Mouse (Mus musculus) hindbrain, embryonic 13.5 days (tissue): ENCODE measurements around the gene Krt18. TPM values are rescaled to one million over a fixed set of nuclear protein-coding genes. Genes with fewer than 3 reads are reported as not detected.

Experiments used
- ATAC-seq: fragments of 200-750 bp; cut with Nextera tagmentation; 2 replicates; pipeline ENCODE4 v1.8.0; 2017; ENCODE audit warnings: moderate TSS enrichment; ENCODE audit not compliant: low FRiP score
- H3K27ac ChIP-seq: fragments of 300-500 bp; sonication (generic); 2 replicates; pipeline ENCODE4 v1.5.1; 2015; ENCODE audit warnings: inconsistent platforms, mild to moderate bottlenecking, moderate library complexity
- H3K27me3 ChIP-seq: fragments of 300-500 bp; sonication (generic); 2 replicates; pipeline ENCODE4 v1.6.1; 2015; ENCODE audit warnings: mild to moderate bottlenecking, inconsistent platforms
- H3K36me3 ChIP-seq: fragments of 300-500 bp; sonication (generic); 2 replicates; pipeline ENCODE4 v1.6.1; 2015; ENCODE audit warnings: mild to moderate bottlenecking, inconsistent platforms
- H3K4me1 ChIP-seq: fragments of 300-500 bp; sonication (generic); replicated peaks from 2 replicates; pipeline ENCODE4 v1.6.1; 2015; ENCODE audit warnings: inconsistent platforms
- H3K4me2 ChIP-seq: fragments of 300-500 bp; sonication (generic); 2 replicates; pipeline ENCODE4 v1.6.1; 2015; ENCODE audit warnings: inconsistent platforms, mild to moderate bottlenecking, moderate library complexity
- H3K4me3 ChIP-seq: fragments of 300-500 bp; sonication (generic); 2 replicates; pipeline ENCODE4 v1.5.1; 2015; ENCODE audit warnings: mild to moderate bottlenecking, inconsistent platforms
- H3K9ac ChIP-seq: fragments of 300-500 bp; sonication (generic); 2 replicates; pipeline ENCODE4 v1.6.1; 2015; ENCODE audit warnings: mild to moderate bottlenecking, inconsistent platforms
- H3K9me3 ChIP-seq: fragments of 300-500 bp; sonication (generic); 2 replicates; pipeline ENCODE4 v1.6.1; 2016; ENCODE audit warnings: inconsistent platforms
- WGBS: fragments of 180-500 bp; shearing (Covaris S2); methylation state at CpG from one replicate; pipeline ENCODE4 v1.1.7; 2015; 5-methylcytosine and 5-hydroxymethylcytosine counted together
- polyA plus RNA-seq: library from polyadenylated mRNA; unstranded; fragments of >200 nt; fragmentation: Nextera tagmentation; extraction: Ambion mirVana; gene quantifications from 2 replicates; pipeline ENCODE4 v1.2.1, GENCODE M21; 2015

Gene Krt18
- polyA plus RNA-seq, 1 experiment from 2014 or later, result 14.2 TPM

- Histone ChIP-seq H3K27ac (no peak overlapping the region), H3K36me3 (no peaks in the 10 kb centered on the region), H3K4me3 (no peak overlapping the region), H3K9ac (no peak overlapping the region), H3K27me3 (no peaks in the 10 kb centered on the region), H3K4me2 (no peak overlapping the region), H3K4me1 (peaks cover 9% of the 10 kb centered on the region), H3K9me3 (no peaks in the 10 kb centered on the region)
- ATAC-seq, result no peak
- WGBS, result 43% methylated on average over 3 of the region's 3 CpGs
These were observed 11.9 kb upstream of the Krt18 start for GRCm38 (mm10) chr15:102016096-102016495.

- H3K27ac ChIP-seq, result no peak overlapping the region
- 20% methylated on average over 7 of the region's 7 CpGs for WGBS
- H3K4me3 ChIP-seq, result no peak overlapping the region
- ATAC-seq, result no peak
- no peak overlapping the region for H3K4me2 ChIP-seq
- peaks cover 9% of the 10 kb centered on the region for H3K4me1 ChIP-seq
- no peaks in the 10 kb centered on the region for H3K9me3 ChIP-seq
- H3K27me3 ChIP-seq, result no peaks in the 10 kb centered on the region
- no peak overlapping the region for H3K9ac ChIP-seq
- H3K36me3 ChIP-seq, result no peaks in the 10 kb centered on the region
These were observed 11.2 kb upstream of the Krt18 start for GRCm38 (mm10) chr15:102016787-102017186.

- Histone ChIP-seq H3K9ac (no peak overlapping the region), H3K27ac (no peak overlapping the region), H3K9me3 (no peaks in the 10 kb centered on the region), H3K4me2 (no peak overlapping the region), H3K36me3 (no peaks in the 10 kb centered on the region), H3K4me1 (peaks cover 12% of the 10 kb centered on the region), H3K27me3 (no peaks in the 10 kb centered on the region), H3K4me3 (no peak overlapping the region)
- WGBS, result 34% methylated on average over 7 of the region's 7 CpGs
- ATAC-seq, result no peak
These were observed 10.0 kb upstream of the Krt18 start for GRCm38 (mm10) chr15:102017918-102018463.

GRCm38 (mm10) chr15:102022481-102022880, 5.5 kb upstream of the Krt18 start:
- H3K9ac ChIP-seq, result no peak overlapping the region
- no peaks in the 10 kb centered on the region for H3K36me3 ChIP-seq
- no peak overlapping the region for H3K4me3 ChIP-seq
- peaks cover 18% of the 10 kb centered on the region for H3K4me1 ChIP-seq
- H3K27me3 ChIP-seq, result peaks cover 41% of the 10 kb centered on the region
- no peak overlapping the region for H3K27ac ChIP-seq
- H3K4me2 ChIP-seq, result no peak overlapping the region
- WGBS, result 24% methylated on average over 8 of the region's 8 CpGs
- ATAC-seq, result no peak
- no peaks in the 10 kb centered on the region for H3K9me3 ChIP-seq

GRCm38 (mm10) chr15:102023888-102024287, 4.1 kb upstream of the Krt18 start:
- no peak overlapping the region for H3K4me2 ChIP-seq

GRCm38 (mm10) chr15:102025136-102025872, 2.7 kb upstream of the Krt18 start:
- H3K4me3 ChIP-seq, result no peak overlapping the region
- peaks cover 26% of the 10 kb centered on the region for H3K4me1 ChIP-seq
- H3K36me3 ChIP-seq, result no peaks in the 10 kb centered on the region
- H3K27me3 ChIP-seq, result peaks cover 69% of the 10 kb centered on the region
- no peak for ATAC-seq
- H3K27ac ChIP-seq, result no peak overlapping the region
- H3K9ac ChIP-seq, result peak overlapping the region; percentile 39; the same call in 1 of the 2 replicates
- WGBS, result 7% methylated on average over 22 of the region's 22 CpGs
- H3K9me3 ChIP-seq, result no peaks in the 10 kb centered on the region
- peak overlapping the region; percentile 31 for H3K4me2 ChIP-seq

More at GRCm38 (mm10) chr15:102023888-102024287, 4.1 kb upstream of the Krt18 start:
- H3K36me3 ChIP-seq, result no peaks in the 10 kb centered on the region
- ATAC-seq, result no peak
- H3K4me1 ChIP-seq, result peaks cover 26% of the 10 kb centered on the region
- H3K9me3 ChIP-seq, result no peaks in the 10 kb centered on the region
- H3K9ac ChIP-seq, result no peak overlapping the region
- whole genome bisulfite sequencing, result 75% methylated on average over 8 of the region's 8 CpGs
- peaks cover 55% of the 10 kb centered on the region for H3K27me3 ChIP-seq
- H3K27ac ChIP-seq, result no peak overlapping the region
- H3K4me3 ChIP-seq, result no peak overlapping the region

- peaks cover 74% of the 10 kb centered on the region for H3K27me3 ChIP-seq
- 9% methylated on average over 12 of the region's 12 CpGs for WGBS
- 0 out of 2 replicates have a peak overlapping the region, but pooled peaks have one; percentile 13 for H3K4me2 ChIP-seq
- no peak overlapping the region for H3K4me3 ChIP-seq
- H3K4me1 ChIP-seq, result peaks cover 26% of the 10 kb centered on the region
- no peak for ATAC-seq
- no peaks in the 10 kb centered on the region for H3K36me3 ChIP-seq
- no peaks in the 10 kb centered on the region for H3K9me3 ChIP-seq
- no peak overlapping the region for H3K9ac ChIP-seq
- H3K27ac ChIP-seq, result no peak overlapping the region
These were observed 1.6 kb upstream of the Krt18 start for GRCm38 (mm10) chr15:102026430-102026829.

GRCm38 (mm10) chr15:102034121-102035053, 6.4 kb downstream of the Krt18 start:
- Histone ChIP-seq H3K27ac (no peak overlapping the region), H3K4me3 (no peak overlapping the region), H3K4me2 (no peak overlapping the region), H3K9ac (no peak overlapping the region), H3K36me3 (no peaks in the 10 kb centered on the region), H3K4me1 (no peaks in the 10 kb centered on the region), H3K27me3 (peaks cover 15% of the 10 kb centered on the region), H3K9me3 (no peaks in the 10 kb centered on the region)
- WGBS, result 76% methylated on average over 16 of the region's 16 CpGs
- ATAC-seq, result no peak

- H3K4me3 ChIP-seq, result no peak overlapping the region
- 80% methylated on average over 4 of the region's 4 CpGs for WGBS
- no peak overlapping the region for H3K4me2 ChIP-seq
- no peak for ATAC-seq
- no peaks in the 10 kb centered on the region for H3K36me3 ChIP-seq
- H3K27me3 ChIP-seq, result no peaks in the 10 kb centered on the region
- H3K27ac ChIP-seq, result no peak overlapping the region
- no peak overlapping the region for H3K9ac ChIP-seq
- H3K4me1 ChIP-seq, result no peaks in the 10 kb centered on the region
- H3K9me3 ChIP-seq, result no peaks in the 10 kb centered on the region
These were observed 12.3 kb downstream of the Krt18 start for GRCm38 (mm10) chr15:102040277-102040676.

GRCm38 (mm10) chr15:102041951-102042350, 14.0 kb downstream of the Krt18 start:
- Histone ChIP-seq H3K27me3 (no peaks in the 10 kb centered on the region), H3K27ac (no peak overlapping the region), H3K9ac (no peak overlapping the region), H3K9me3 (no peaks in the 10 kb centered on the region), H3K4me2 (no peak overlapping the region), H3K4me1 (no peaks in the 10 kb centered on the region), H3K36me3 (no peaks in the 10 kb centered on the region), H3K4me3 (no peak overlapping the region)
- no peak for ATAC-seq
- 85% methylated on average over 7 of the region's 7 CpGs for WGBS

GRCm38 (mm10) chr15:102044745-102045144, 16.8 kb downstream of the Krt18 start:
- no peaks in the 10 kb centered on the region for H3K36me3 ChIP-seq
- no peaks in the 10 kb centered on the region for H3K4me1 ChIP-seq
- no peak for ATAC-seq
- H3K4me3 ChIP-seq, result no peak overlapping the region
- no peaks in the 10 kb centered on the region for H3K9me3 ChIP-seq
- no peak overlapping the region for H3K27ac ChIP-seq
- 83% methylated on average over 3 of the region's 3 CpGs for WGBS
- H3K4me2 ChIP-seq, result no peak overlapping the region
- H3K9ac ChIP-seq, result no peak overlapping the region
- no peaks in the 10 kb centered on the region for H3K27me3 ChIP-seq

GRCm38 (mm10) chr15:102045691-102046090, 17.7 kb downstream of the Krt18 start:
- H3K27ac ChIP-seq, result no peak overlapping the region
- no peaks in the 10 kb centered on the region for H3K9me3 ChIP-seq
- no peaks in the 10 kb centered on the region for H3K36me3 ChIP-seq
- H3K4me1 ChIP-seq, result no peaks in the 10 kb centered on the region
- H3K4me3 ChIP-seq, result no peak overlapping the region
- no peaks in the 10 kb centered on the region for H3K27me3 ChIP-seq
- 93% methylated on average over 10 of the region's 10 CpGs for whole genome bisulfite sequencing
- no peak overlapping the region for H3K4me2 ChIP-seq
- ATAC-seq, result no peak
- H3K9ac ChIP-seq, result no peak overlapping the region
